Mouse (Mus musculus): Measurements from ENCODE around the gene Arhgef12.

GRCm38 (mm10) chr9:43071176-43071575 lies 35.9 kb downstream of the Arhgef12 start:
- no peak for TF ChIP-seq CTCF (IDR thresholded peaks at IDR 0.05; ENCODE audit: extremely low read depth, insufficient read length, insufficient replicate concordance, low read depth, low read length)
- no peak for TF ChIP-seq POLR2A (IDR thresholded peaks at IDR 0.05; ENCODE audit: low read depth, low read length)
